Mouse (Mus musculus) gastrocnemius, postnatal 4 days (tissue): ENCODE data around the gene Morc4. TPM values are rescaled to one million over a fixed set of nuclear protein-coding genes. Genes with fewer than 3 reads are reported as not detected.

Experiments
- DNase-seq, 2 experiments: peaks; one replicate each; pipeline ENCODE4 v3.0.0; 2021 to 2022; ENCODE audit warnings: low spot score in 2 of 2, mixed read lengths in 2 of 2
- long read RNA-seq, 2 experiments: library from polyadenylated mRNA; stranded (forward); transcript quantifications; one replicate each; pipeline ENCODE4 v2.0.0; 2021
- total RNA-seq, 2 experiments: library from RNA; stranded (reverse); gene quantifications; 2 replicates each; pipeline ENCODE4 v1.2.3; 2021

Morc4 gene
- 10 to 100 TPM; 35.4 to 35.6 TPM for total RNA-seq
- long read RNA-seq, experiment 1, transcript Morc4-202 (17 exons, 3,862 nt), result major isoform, 34 of 59 reads
- long read RNA-seq, experiment 1, partial matches to known transcripts, result 5 of 59 reads
- long read RNA-seq, experiment 1, other reads (novel, unspliced or antisense), result 18 of 59 reads
- long read RNA-seq, experiment 2, full-length matches to known transcripts, result 37 of 48 reads
- long read RNA-seq, experiment 2, partial matches to known transcripts, result 8 of 48 reads
- long read RNA-seq, experiment 2, other reads (novel, unspliced or antisense), result 3 of 48 reads

GRCm38 (mm10) chrX:139870938-139871791, at the start of gene Morc4:
Gene Morc4, minus strand, starts transcription at chrX:139871677.
- DNase-seq, result peak; percentile 40 to 53

GRCm38 (mm10) chrX:139920572-139920971, 49.1 kb upstream of the Morc4 start:
- no peak for DNase-seq

- no peak for DNase-seq
These were observed 19.9 kb upstream of the Morc4 start for GRCm38 (mm10) chrX:139891387-139891786.

- DNase-seq, result no peak
These were observed 11.7 kb upstream of the Morc4 start for GRCm38 (mm10) chrX:139883221-139883620.

GRCm38 (mm10) chrX:139877936-139878335, 6.5 kb upstream of the Morc4 start:
- DNase-seq, result no peak

- DNase-seq, result no peak
These were observed 5.6 kb upstream of the Morc4 start for GRCm38 (mm10) chrX:139877105-139877504.

- peak in 1 of 2 experiments; percentile 40 for DNase-seq
These were observed 1.2 kb downstream of the Morc4 start for GRCm38 (mm10) chrX:139870300-139870711.

- no peak for DNase-seq
These were observed 12.1 kb downstream of the Morc4 start for GRCm38 (mm10) chrX:139859402-139859801.

GRCm38 (mm10) chrX:139854795-139855194, 16.7 kb downstream of the Morc4 start:
- DNase-seq, result no peak

- no peak for DNase-seq
These were observed 30.4 kb downstream of the Morc4 start for GRCm38 (mm10) chrX:139841091-139841490.

- no peak for DNase-seq
These were observed 32.4 kb downstream of the Morc4 start for GRCm38 (mm10) chrX:139839057-139839456.

GRCm38 (mm10) chrX:139832464-139832863, 39.0 kb downstream of the Morc4 start:
- peak in 1 of 2 experiments; percentile 18 for DNase-seq

- DNase-seq, result no peak
These were observed 42.9 kb downstream of the Morc4 start for GRCm38 (mm10) chrX:139828363-139829092.

GRCm38 (mm10) chrX:139826926-139827325, 44.6 kb downstream of the Morc4 start:
- DNase-seq, result no peak

- no peak for DNase-seq
These were observed 46.1 kb downstream of the Morc4 start for GRCm38 (mm10) chrX:139825402-139825801.

GRCm38 (mm10) chrX:139815201-139815600, 56.3 kb downstream of the Morc4 start:
- DNase-seq, result no peak

- no peak for DNase-seq
These were observed 57.4 kb downstream of the Morc4 start for GRCm38 (mm10) chrX:139814018-139814635.

GRCm38 (mm10) chrX:139813299-139814002, 58.0 kb downstream of the Morc4 start:
- no peak for DNase-seq

- no peak for DNase-seq
These were observed 58.7 kb downstream of the Morc4 start for GRCm38 (mm10) chrX:139812636-139813298.

GRCm38 (mm10) chrX:139808501-139808900, 63.0 kb downstream of the Morc4 start:
- peak in 1 of 2 experiments; percentile 9 for DNase-seq
